Mouse (Mus musculus): ENCODE results near the gene Notch3. TPM values are rescaled to one million over a fixed set of nuclear protein-coding genes. Genes with fewer than 3 reads are reported as not detected.
A peak's percentile ranks its signal among the peaks of the same experiment; 100 is the strongest.

Notch3 gene
- polyA plus RNA-seq, 1 experiment from 2014 or later, result 14.5 TPM

DNA sequence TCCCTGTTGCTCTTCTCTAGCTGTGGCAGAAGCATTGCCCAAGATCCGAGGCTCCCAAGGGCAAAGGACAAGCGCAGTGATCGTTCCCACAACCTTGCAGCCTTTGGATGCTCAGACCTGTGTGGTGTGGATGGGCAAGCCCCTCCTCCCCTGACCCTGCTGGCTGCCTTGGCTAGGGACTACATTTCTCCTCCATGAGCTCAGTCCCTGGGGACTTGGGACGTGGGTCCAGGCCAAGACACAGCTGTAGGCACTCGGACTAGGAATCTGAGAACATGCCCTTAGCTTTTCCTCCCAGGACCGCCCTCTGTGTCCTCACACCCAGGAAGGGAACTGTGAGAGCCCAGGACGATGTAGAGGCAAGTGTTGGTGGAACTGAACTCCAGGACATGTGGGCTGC lies 6.5 kb upstream of the Notch3 start:
- no peak overlapping the region for H3K4me3 ChIP-seq (replicated peaks; ENCODE audit: low read length)
- peak overlapping the region; percentile 27 for H3K27ac ChIP-seq (ENCODE audit: low read length)
- H3K36me3 ChIP-seq (ENCODE audit: control insufficient read depth, insufficient read depth, low read length), result no peaks in the 10 kb centered on the region
- no peaks in the 10 kb centered on the region for H3K27me3 ChIP-seq (ENCODE audit: control insufficient read depth, insufficient read depth, low read length)
- WGBS, result 61% methylated on average over 7 of the region's 7 CpGs
- no peak overlapping the region for H3K4me2 ChIP-seq (ENCODE audit: low read depth, low read length)
- H3K4me1 ChIP-seq (ENCODE audit: control insufficient read depth, insufficient read depth, low read length), result 0 out of 2 replicates have a peak, but pooled peaks cover 4% of the 10 kb centered on the region
- no peaks in the 10 kb centered on the region for H3K9me3 ChIP-seq (replicated peaks; ENCODE audit: control insufficient read depth, low read length)
- no peak overlapping the region for H3K9ac ChIP-seq (ENCODE audit: low read length)
- peak; percentile 52; the same call in 1 of the 2 replicates for ATAC-seq (ENCODE audit: insufficient read depth, low FRiP score)

DNA sequence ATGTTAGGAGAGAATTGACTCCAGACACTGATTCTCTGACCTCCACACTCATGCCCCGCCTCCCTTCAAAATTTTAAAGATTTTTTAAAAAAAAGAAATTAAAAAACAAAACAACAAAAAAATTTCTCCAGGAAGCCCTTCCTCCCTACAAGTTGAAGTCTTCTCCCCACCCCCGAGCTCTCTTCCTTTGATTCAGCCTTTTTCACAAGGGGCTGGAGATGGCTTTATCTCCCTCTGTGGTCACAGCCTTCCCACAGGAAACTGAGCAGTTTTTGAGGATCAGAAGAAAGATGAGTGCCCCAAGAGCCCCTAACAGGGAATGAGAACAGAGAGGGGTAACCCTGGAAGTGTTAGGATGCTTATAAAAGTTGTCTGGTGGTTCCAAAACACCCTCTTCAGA lies 5.8 kb upstream of the Notch3 start:
- no peak overlapping the region for H3K4me3 ChIP-seq (replicated peaks; ENCODE audit: low read length)
- no peak overlapping the region for H3K4me2 ChIP-seq (ENCODE audit: low read depth, low read length)
- no peaks in the 10 kb centered on the region for H3K36me3 ChIP-seq (ENCODE audit: control insufficient read depth, insufficient read depth, low read length)
- H3K27me3 ChIP-seq (ENCODE audit: control insufficient read depth, insufficient read depth, low read length), result no peaks in the 10 kb centered on the region
- H3K9ac ChIP-seq (ENCODE audit: low read length), result no peak overlapping the region
- ATAC-seq (ENCODE audit: insufficient read depth, low FRiP score), result no peak
- WGBS, result 77% methylated on average over 2 of the region's 2 CpGs
- no peaks in the 10 kb centered on the region for H3K9me3 ChIP-seq (replicated peaks; ENCODE audit: control insufficient read depth, low read length)
- H3K27ac ChIP-seq (ENCODE audit: low read length), result peak overlapping the region; percentile 2
- 0 out of 2 replicates have a peak, but pooled peaks cover 4% of the 10 kb centered on the region for H3K4me1 ChIP-seq (ENCODE audit: control insufficient read depth, insufficient read depth, low read length)

DNA sequence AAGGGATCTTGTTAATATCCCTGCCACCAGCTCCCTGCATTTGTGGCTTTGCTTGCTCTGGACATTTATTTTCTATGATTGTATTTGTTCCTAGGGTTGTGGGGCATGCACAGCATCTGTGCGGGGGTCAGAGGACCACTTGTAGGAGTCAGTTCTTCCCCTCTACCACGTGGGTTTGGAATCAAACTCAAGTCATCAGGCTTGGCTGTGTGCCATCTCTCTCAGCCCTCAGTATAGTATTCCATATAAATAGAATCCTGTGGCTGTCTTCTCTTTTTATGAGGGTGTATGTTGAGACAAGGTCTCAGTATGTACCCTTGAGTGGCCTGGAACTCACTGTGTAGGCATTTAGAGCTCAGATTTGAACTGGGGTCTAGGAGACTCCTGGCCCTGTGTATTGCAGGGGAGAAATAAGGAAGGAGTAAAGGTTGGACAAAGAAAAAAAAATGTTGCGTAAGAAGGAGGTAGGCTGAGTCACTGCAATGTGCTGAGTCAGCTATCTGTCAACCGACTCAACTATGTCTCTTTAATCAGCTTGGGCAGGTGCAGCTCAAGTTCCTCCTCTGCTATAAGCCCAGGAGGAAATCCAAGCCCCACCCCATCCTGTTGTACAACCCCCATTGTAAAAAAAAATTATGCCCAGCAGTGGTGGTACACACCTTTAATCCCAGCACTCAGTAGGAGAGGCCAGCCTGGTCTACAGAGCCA lies 3.0 kb upstream of the Notch3 start:
- H3K27ac ChIP-seq (ENCODE audit: low read length), result 0 out of 2 replicates have a peak overlapping the region, but pooled peaks have one; percentile 24
- H3K9ac ChIP-seq (ENCODE audit: low read length), result no peak overlapping the region

DNA sequence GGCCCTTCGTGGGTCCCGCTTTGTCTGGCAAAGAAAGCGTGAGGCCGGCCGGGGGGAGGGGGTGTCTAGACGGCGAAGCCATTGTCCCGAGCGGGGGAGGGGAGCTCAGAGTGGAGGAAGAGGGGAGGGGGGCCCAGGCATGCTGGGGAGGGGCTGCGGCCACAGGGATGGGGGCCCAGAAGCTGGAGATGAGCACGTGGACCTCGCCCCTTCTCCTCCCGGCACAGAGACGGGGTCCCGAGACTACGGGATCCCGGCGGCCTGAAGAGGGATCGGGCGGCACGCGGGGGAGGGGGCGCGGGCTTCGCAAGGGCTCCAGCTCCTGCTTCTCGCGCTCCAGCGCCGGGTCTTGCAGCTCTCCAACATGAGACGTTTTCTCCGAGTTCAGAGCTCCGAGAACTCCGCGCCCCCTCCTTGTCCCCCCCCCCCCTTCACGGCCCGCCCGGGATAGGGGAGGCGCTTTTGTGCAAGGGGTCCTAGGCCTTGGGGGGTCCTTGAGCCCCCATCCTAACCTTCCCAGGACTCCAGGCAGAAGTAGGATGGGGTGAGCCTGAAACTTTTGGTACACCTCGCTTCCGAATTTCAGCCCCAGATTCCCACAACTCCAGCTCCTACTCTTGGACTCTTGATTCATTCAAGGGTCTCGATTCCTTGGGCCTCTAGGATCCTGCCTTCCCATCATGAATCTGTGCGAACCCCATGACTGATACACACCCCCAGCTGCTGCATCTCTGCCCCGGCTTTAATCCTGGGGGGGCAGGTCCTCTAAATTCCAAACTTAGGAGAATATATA lies 653 bp downstream of the Notch3 start:
- peaks cover 40% of the 10 kb centered on the region for H3K4me1 ChIP-seq (ENCODE audit: control insufficient read depth, insufficient read depth, low read length)
- peak; percentile 26; the same call in 1 of the 2 replicates for ATAC-seq (ENCODE audit: insufficient read depth, low FRiP score)
- peak overlapping the region; percentile 91 for H3K9ac ChIP-seq (ENCODE audit: low read length)
- 2% methylated on average over 34 of the region's 43 CpGs for WGBS
- peak overlapping the region; percentile 85 for H3K4me2 ChIP-seq (ENCODE audit: low read depth, low read length)
- H3K27ac ChIP-seq (ENCODE audit: low read length), result peak overlapping the region; percentile 95
- H3K4me3 ChIP-seq (replicated peaks; ENCODE audit: low read length), result peak overlapping the region; percentile 83
- H3K36me3 ChIP-seq (ENCODE audit: control insufficient read depth, insufficient read depth, low read length), result no peaks in the 10 kb centered on the region
- no peaks in the 10 kb centered on the region for H3K9me3 ChIP-seq (replicated peaks; ENCODE audit: control insufficient read depth, low read length)
- H3K27me3 ChIP-seq (ENCODE audit: control insufficient read depth, insufficient read depth, low read length), result no peaks in the 10 kb centered on the region

More for the DNA sequence above, 3.0 kb upstream of the Notch3 start:
- WGBS, result 56% methylated on average over 4 of the region's 4 CpGs
- no peak for ATAC-seq (ENCODE audit: insufficient read depth, low FRiP score)
- no peaks in the 10 kb centered on the region for H3K9me3 ChIP-seq (replicated peaks; ENCODE audit: control insufficient read depth, low read length)
- no peak overlapping the region for H3K4me3 ChIP-seq (replicated peaks; ENCODE audit: low read length)
- no peaks in the 10 kb centered on the region for H3K36me3 ChIP-seq (ENCODE audit: control insufficient read depth, insufficient read depth, low read length)
- no peaks in the 10 kb centered on the region for H3K27me3 ChIP-seq (ENCODE audit: control insufficient read depth, insufficient read depth, low read length)
- H3K4me2 ChIP-seq (ENCODE audit: low read depth, low read length), result no peak overlapping the region
- peaks cover 18% of the 10 kb centered on the region for H3K4me1 ChIP-seq (ENCODE audit: control insufficient read depth, insufficient read depth, low read length)

DNA sequence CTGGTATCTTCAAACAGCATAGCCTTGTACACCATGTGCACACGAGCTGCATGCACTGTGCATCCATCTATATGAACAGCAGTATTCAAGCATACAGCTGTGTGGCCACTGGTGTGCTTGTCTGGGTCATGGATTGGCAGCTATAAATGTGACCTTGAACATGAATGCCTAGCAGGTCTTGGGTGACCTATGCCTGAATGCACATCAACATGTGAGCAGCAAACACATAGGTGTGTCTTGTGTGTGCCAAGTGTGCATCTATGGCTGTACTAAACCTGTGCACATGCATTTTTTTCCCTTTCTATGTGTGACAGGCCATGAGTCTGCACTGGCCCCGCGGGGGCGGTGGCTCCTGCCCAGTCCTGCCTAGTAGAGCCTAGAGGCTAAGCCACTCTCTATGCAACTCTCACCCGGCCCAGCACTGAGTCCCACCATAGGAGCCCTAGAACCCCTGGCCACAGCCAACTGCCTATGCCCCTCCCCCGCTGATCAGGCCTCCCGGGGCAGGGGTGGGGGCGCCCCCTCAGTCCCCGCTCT lies 1.3 kb downstream of the Notch3 start:
- 8% methylated on average over 8 of the region's 9 CpGs for WGBS
- ATAC-seq (ENCODE audit: insufficient read depth, low FRiP score), result peak; percentile 23; the same call in 1 of the 2 replicates

DNA sequence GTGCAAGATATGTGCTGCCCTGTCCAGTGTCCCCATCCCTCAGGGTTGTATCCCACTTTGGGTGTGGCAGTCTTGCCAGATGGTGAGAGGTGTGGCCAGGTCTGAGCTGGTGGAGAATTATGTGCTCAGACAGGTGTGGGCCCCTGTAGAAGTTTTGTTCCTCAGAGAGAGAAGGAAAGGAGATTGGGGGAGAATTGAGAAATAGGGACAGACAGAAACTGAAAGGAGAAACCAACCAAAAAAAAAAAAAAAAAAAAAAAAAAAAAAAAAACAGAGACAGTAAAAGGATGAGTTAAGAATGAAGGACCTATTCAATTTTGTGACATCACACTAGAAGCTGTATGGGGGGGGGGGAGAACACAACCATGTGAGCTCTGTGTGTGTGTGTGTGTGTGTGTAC lies 1.9 kb downstream of the Notch3 start:
- Histone ChIP-seq H3K4me3 (replicated peaks; ENCODE audit: low read length) (no peak overlapping the region), H3K9ac (ENCODE audit: low read length) (peak overlapping the region; percentile 16; the same call in 1 of the 2 replicates), H3K27me3 (ENCODE audit: control insufficient read depth, insufficient read depth, low read length) (no peaks in the 10 kb centered on the region), H3K9me3 (replicated peaks; ENCODE audit: control insufficient read depth, low read length) (no peaks in the 10 kb centered on the region), H3K27ac (ENCODE audit: low read length) (peak overlapping the region; percentile 95), H3K4me1 (ENCODE audit: control insufficient read depth, insufficient read depth, low read length) (peaks cover 40% of the 10 kb centered on the region), H3K36me3 (ENCODE audit: control insufficient read depth, insufficient read depth, low read length) (no peaks in the 10 kb centered on the region), H3K4me2 (ENCODE audit: low read depth, low read length) (peak overlapping the region; percentile 85)
- no peak for ATAC-seq (ENCODE audit: insufficient read depth, low FRiP score)

More for the DNA sequence above, 1.3 kb downstream of the Notch3 start:
- Histone ChIP-seq H3K9ac (ENCODE audit: low read length) (peak overlapping the region; percentile 91), H3K36me3 (ENCODE audit: control insufficient read depth, insufficient read depth, low read length) (no peaks in the 10 kb centered on the region), H3K4me2 (ENCODE audit: low read depth, low read length) (peak overlapping the region; percentile 85), H3K9me3 (replicated peaks; ENCODE audit: control insufficient read depth, low read length) (no peaks in the 10 kb centered on the region), H3K27ac (ENCODE audit: low read length) (peak overlapping the region; percentile 95), H3K27me3 (ENCODE audit: control insufficient read depth, insufficient read depth, low read length) (no peaks in the 10 kb centered on the region), H3K4me3 (replicated peaks; ENCODE audit: low read length) (peak overlapping the region; percentile 83), H3K4me1 (ENCODE audit: control insufficient read depth, insufficient read depth, low read length) (peaks cover 40% of the 10 kb centered on the region)

DNA sequence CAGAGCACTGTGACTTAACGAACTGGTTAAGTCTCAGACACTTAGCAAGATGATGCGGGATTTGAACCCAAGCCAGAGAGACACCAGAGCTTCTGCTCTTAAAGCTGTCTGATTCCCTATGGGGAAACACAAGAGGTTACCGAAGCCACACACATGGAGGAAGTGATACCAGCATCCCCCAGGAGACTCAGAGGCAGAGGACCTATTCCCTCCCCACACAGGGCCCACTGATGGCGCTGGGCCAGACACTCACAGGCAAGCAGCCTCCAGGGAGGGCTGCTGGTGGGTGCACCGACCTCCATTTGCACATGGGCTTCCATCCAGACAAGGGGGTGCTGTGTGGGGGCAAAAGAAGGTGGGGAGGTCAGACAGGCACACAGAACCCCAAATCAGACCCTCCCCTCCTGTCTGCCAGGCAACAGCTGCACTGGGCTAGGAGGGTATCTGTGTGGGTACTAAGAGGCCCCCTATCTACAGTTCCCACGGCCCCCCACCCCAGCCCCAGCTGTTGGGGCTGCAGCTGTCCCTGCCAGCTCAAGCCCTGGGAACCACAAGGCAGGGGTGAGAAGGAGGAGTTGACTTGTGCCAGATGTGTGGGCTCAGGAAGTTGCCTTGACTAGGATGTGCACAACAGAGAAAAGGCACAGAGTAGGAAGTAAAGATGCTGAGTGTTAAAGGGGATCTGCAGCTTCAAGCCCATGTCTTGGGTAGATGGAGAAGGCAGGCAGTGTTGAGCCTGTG lies 2.6 kb downstream of the Notch3 start:
- Histone ChIP-seq H3K27me3 (ENCODE audit: control insufficient read depth, insufficient read depth, low read length) (no peaks in the 10 kb centered on the region), H3K36me3 (ENCODE audit: control insufficient read depth, insufficient read depth, low read length) (no peaks in the 10 kb centered on the region), H3K4me1 (ENCODE audit: control insufficient read depth, insufficient read depth, low read length) (peaks cover 36% of the 10 kb centered on the region), H3K4me3 (replicated peaks; ENCODE audit: low read length) (no peak overlapping the region), H3K9me3 (replicated peaks; ENCODE audit: control insufficient read depth, low read length) (no peaks in the 10 kb centered on the region), H3K9ac (ENCODE audit: low read length) (peak overlapping the region; percentile 16; the same call in 1 of the 2 replicates), H3K4me2 (ENCODE audit: low read depth, low read length) (peak overlapping the region; percentile 11; the same call in 1 of the 2 replicates), H3K27ac (ENCODE audit: low read length) (peak overlapping the region; percentile 77)
- WGBS, result 52% methylated on average over 6 of the region's 6 CpGs
- ATAC-seq (ENCODE audit: insufficient read depth, low FRiP score), result no peak

DNA sequence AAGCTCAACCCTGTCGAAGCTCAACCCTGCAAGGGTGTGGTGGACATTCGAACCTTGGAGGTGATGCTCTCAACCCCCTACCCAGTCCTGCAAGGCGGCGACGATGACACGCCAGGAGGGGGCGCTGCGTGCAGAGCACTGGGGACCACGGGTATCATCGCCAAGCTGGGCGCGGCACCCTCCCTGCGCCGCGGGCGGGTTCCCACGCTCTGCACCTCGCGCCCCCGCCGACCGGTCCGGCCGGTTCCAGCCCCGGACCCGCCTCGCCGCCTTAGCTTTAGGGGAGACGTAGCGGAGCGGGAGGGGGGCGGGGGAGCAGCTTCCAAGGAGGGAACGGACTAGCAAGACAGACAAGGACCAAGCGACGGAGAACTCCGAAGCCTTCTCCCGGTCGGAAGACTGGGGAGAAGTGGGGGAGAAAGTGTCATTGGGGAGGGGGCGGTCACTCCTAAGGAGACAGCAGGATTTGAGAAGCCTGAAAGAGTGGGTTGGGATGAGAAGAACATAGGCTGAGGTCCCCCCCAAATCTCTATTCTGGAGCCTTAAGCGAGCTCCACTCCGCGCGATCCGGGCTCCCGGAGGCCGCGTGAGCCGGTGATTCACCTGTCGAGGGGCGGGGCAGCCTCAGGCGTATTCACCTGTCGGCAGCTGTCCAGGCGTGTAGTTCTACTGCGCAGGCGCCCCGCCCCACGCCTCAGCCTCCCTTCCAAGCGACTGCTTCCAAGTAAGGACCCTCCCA lies 4.4 kb downstream of the Notch3 start:
- H3K9me3 ChIP-seq (replicated peaks; ENCODE audit: control insufficient read depth, low read length), result no peaks in the 10 kb centered on the region
- ATAC-seq (ENCODE audit: insufficient read depth, low FRiP score), result peak; percentile 78; the same call in 1 of the 2 replicates
- H3K4me3 ChIP-seq (replicated peaks; ENCODE audit: low read length), result peak overlapping the region; percentile 52
- H3K4me2 ChIP-seq (ENCODE audit: low read depth, low read length), result peak overlapping the region; percentile 94
- peaks cover 35% of the 10 kb centered on the region for H3K4me1 ChIP-seq (ENCODE audit: control insufficient read depth, insufficient read depth, low read length)
- WGBS, result 1% methylated on average over 56 of the region's 58 CpGs
- peak overlapping the region; percentile 88 for H3K27ac ChIP-seq (ENCODE audit: low read length)
- H3K27me3 ChIP-seq (ENCODE audit: control insufficient read depth, insufficient read depth, low read length), result no peaks in the 10 kb centered on the region
- H3K36me3 ChIP-seq (ENCODE audit: control insufficient read depth, insufficient read depth, low read length), result no peaks in the 10 kb centered on the region
- H3K9ac ChIP-seq (ENCODE audit: low read length), result peak overlapping the region; percentile 67
